Mouse (Mus musculus) B cell, adult 67 days (primary cell): ENCODE measurements around the gene Zfp551. TPM values are rescaled to one million over a fixed set of nuclear protein-coding genes. Genes with fewer than 3 reads are reported as not detected.

Experiments
- total RNA-seq, 2 experiments: library from RNA; stranded (reverse); gene quantifications; 4 replicates each; pipeline ENCODE4 v1.2.4; 2023

Gene Zfp551
- total RNA-seq, result 1 to 10 TPM; 3.3 to 3.8 TPM

GRCm38 (mm10) chr7:12422245-12422849 is at the start of gene Zfp551:
Zfp551 (minus strand) TSS chr7:12422751.

GRCm38 (mm10) chr7:12369173-12369572 is 53.4 kb downstream of the Zfp551 start, which contains the start of gene Vmn1r84:
Vmn1r84 (minus strand) TSS chr7:12369273.

Other genes with a start within 250 kb of the Zfp551 start
- not detected for gene Vmn1r80, start 233.5 kb downstream of the Zfp551 start, total RNA-seq
- not detected for gene Vmn1r81, start 154.5 kb downstream of the Zfp551 start, total RNA-seq
- not detected for gene Vmn1r82, start 122.3 kb downstream of the Zfp551 start, total RNA-seq
- under 1 TPM in 1 of 2 experiments, not detected in 1; 0.21 TPM for gene Vmn1r83, start 93.3 kb downstream of the Zfp551 start, total RNA-seq
- not detected for gene Vmn1r84, start 53.5 kb downstream of the Zfp551 start, total RNA-seq
- 10 to 100 TPM; 10.1 to 12.3 TPM for gene Zfp606, start 55.5 kb upstream of the Zfp551 start, total RNA-seq
- gene 2900092C05Rik, start 89.8 kb upstream of the Zfp551 start, total RNA-seq, result not detected
- under 1 TPM; 0.06 TPM for gene Vmn2r53, start 186.0 kb upstream of the Zfp551 start, total RNA-seq
- not detected for gene Vmn2r54, start 217.6 kb upstream of the Zfp551 start, total RNA-seq